Mouse (Mus musculus) hindlimb bud, embryonic 11.5 days (tissue): Measurements from ENCODE around the gene Trim59.

Experiments used
- DNase-seq: peaks from one replicate; pipeline ENCODE4 v3.0.0-alpha.2; 2012; ENCODE audit warnings: low read depth, low spot score; ENCODE audit errors: extremely low spot score

Gene Trim59

GRCm38 (mm10) chr3:69005338-69006245, 39.0 kb downstream of the Trim59 start:
- DNase-seq: no peak

GRCm38 (mm10) chr3:69004437-69005337, 39.9 kb downstream of the Trim59 start, which contains the start of the genes Ift80 and Smc4:
Gene Ift80, minus strand, starts transcription at chr3:69004570.
Gene Smc4, plus strand, starts transcription at chr3:69004738.
- DNase-seq: peak; percentile 96

GRCm38 (mm10) chr3:69004055-69004436, 40.5 kb downstream of the Trim59 start:
- DNase-seq: no peak

GRCm38 (mm10) chr3:69002781-69003180, 41.8 kb downstream of the Trim59 start:
- no peak for DNase-seq

DNA sequence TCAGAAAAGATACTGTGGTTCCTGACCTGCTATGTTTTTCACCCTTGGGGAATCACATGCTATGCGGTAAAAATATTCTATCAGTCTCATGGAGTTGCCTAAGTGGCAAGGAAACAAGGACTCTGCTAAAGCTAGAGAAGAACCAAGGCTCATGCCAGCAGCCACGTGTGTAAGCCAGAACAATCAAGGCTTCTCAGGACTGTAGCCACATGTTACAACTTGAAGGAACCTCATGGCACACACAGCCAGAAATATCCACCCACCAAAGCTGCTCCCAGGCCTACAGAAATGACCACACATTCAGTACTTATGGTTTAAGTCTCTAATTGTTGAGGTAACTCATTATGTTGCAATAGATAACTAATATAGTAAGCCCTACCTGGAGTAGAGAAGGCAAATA, 58.0 kb downstream of the Trim59 start:
- no peak for DNase-seq
